ENCODE assay signal across 16 mouse cellular contexts in the genomic region with DNA sequence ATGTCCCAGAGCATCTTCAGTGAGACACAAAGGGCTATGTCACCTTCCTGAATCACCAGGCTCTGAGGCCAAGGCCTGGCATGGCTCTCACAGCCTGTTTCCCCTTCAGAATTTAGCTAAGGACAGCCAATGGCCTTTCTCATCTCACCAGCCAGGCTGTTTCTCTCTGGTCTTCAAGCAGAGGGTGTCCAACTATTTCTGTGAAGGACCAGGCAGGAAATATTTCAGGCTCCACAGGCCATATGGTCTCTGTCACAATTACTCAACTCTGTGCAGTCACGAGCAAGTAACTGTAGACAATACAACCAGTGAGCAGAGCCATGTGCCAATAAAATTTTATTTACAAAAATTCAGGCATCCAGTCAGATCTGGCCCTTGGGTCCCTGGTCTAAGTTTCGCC.
DNase-seq lines count a peak whose midpoint lies in the region; ATAC-seq lines count a peak whose summit lies in the region.
"Had no signal": no experiment of that assay in that cellular context is flagged by ENCODE, and none has a peak within 500 bp of the region (broad histone marks: within the 10 kb centered on the region; RNA-seq: fewer than 3 reads in every experiment).

No protein-coding gene starts in this region.

- no peaks in the 10 kb centered on the region for H3K9me3 ChIP-seq in lung, embryonic 16.5 days (ENCODE audit: control insufficient read depth, low read length)
- no peaks in the 10 kb centered on the region for H3K9me3 ChIP-seq in forebrain, embryonic 13.5 days (replicated peaks)
- H3K9me3 ChIP-seq: limb, embryonic 12.5 days; liver, embryonic 15.5 days; midbrain, embryonic 12.5 days had no signal

- H3K27me3 ChIP-seq in lung, embryonic 16.5 days (ENCODE audit: control insufficient read depth, insufficient read depth, low read depth, low read length) = no peaks in the 10 kb centered on the region
- H3K27me3 ChIP-seq in forebrain, embryonic 13.5 days = no peaks in the 10 kb centered on the region
- H3K27me3 ChIP-seq: limb, embryonic 12.5 days; liver, embryonic 15.5 days; midbrain, embryonic 12.5 days; Patski had no signal

- no peak overlapping the region for H3K9ac ChIP-seq in lung, embryonic 16.5 days (ENCODE audit: low read length)
- no peak overlapping the region for H3K9ac ChIP-seq in forebrain, embryonic 13.5 days
- H3K9ac ChIP-seq: limb, embryonic 12.5 days; liver, embryonic 15.5 days; midbrain, embryonic 12.5 days had no signal

- no peak overlapping the region for H3K27ac ChIP-seq in lung, embryonic 16.5 days (ENCODE audit: low read length)
- H3K27ac ChIP-seq in forebrain, embryonic 13.5 days = no peak overlapping the region
- H3K27ac ChIP-seq: limb, embryonic 12.5 days; liver, embryonic 15.5 days; midbrain, embryonic 12.5 days had no signal

- H3K4me2 ChIP-seq in lung, embryonic 16.5 days (ENCODE audit: low read depth, low read length) = no peak overlapping the region
- H3K4me2 ChIP-seq in forebrain, embryonic 13.5 days = no peak overlapping the region
- H3K4me2 ChIP-seq: limb, embryonic 12.5 days; liver, embryonic 15.5 days; midbrain, embryonic 12.5 days had no signal

- 43% methylated on average over 2 of the region's 2 CpGs for WGBS in lung, embryonic 16.5 days
- WGBS in forebrain, embryonic 13.5 days = 73% methylated on average over 2 of the region's 2 CpGs

- peak; percentile 49; the same call in 1 of the 2 replicates for ATAC-seq in cerebellum, adult (ENCODE audit: insufficient number of reproducible peaks, low FRiP score, low TSS enrichment)
- peak; percentile 85 for ATAC-seq in lung, embryonic 16.5 days (ENCODE audit: low read depth)
- no peak for ATAC-seq in forebrain, embryonic 13.5 days
- ATAC-seq: forebrain, embryonic 14.5 days; Patski had no signal

- no peaks in the 10 kb centered on the region for H3K36me3 ChIP-seq in lung, embryonic 16.5 days (ENCODE audit: control insufficient read depth, insufficient read depth, low read length)
- peaks cover 31% of the 10 kb centered on the region for H3K36me3 ChIP-seq in forebrain, embryonic 13.5 days (ENCODE audit: poor library complexity, severe bottlenecking)
- H3K36me3 ChIP-seq: liver, embryonic 15.5 days; midbrain, embryonic 12.5 days had no signal

- no peak for DNase-seq in cerebellum, postnatal 4 days (ENCODE audit: low spot score in 2 of 2)
- peak; percentile 61 for DNase-seq in brain, adult 2 months (ENCODE audit: low read depth, low spot score)
- DNase-seq in cerebellum, postnatal 25 days = peak; percentile 65 to 73
- DNase-seq in thymus, postnatal 25 days = no peak
- DNase-seq in gastrocnemius, adult 18-20 months (ENCODE audit: low spot score) = no peak
- DNase-seq: gastrocnemius, postnatal 10 days; kidney, adult 8-10 months; right cerebral cortex, postnatal 25 days had no signal

- H3K4me3 ChIP-seq in lung, embryonic 16.5 days (ENCODE audit: low read length) = no peak overlapping the region
- no peak overlapping the region for H3K4me3 ChIP-seq in forebrain, embryonic 13.5 days
- H3K4me3 ChIP-seq: limb, embryonic 12.5 days; liver, embryonic 15.5 days; midbrain, embryonic 12.5 days had no signal

- H3K4me1 ChIP-seq in lung, embryonic 16.5 days (replicated peaks; ENCODE audit: control insufficient read depth, insufficient read depth, low read length) = no peaks in the 10 kb centered on the region
- peaks cover 11% of the 10 kb centered on the region; the same call in 1 of the 2 replicates for H3K4me1 ChIP-seq in forebrain, embryonic 13.5 days
- H3K4me1 ChIP-seq: liver, embryonic 15.5 days; midbrain, embryonic 12.5 days had no signal

Comparison
In these comparisons a context has a peak if more than half of its experiments do, and no peak if none do; other contexts are left out.
1. DNase-seq: peak in brain, adult 2 months (single experiment) and cerebellum, postnatal 25 days (2 of 2); none in cerebellum, postnatal 4 days (0 of 2), thymus, postnatal 25 days (single experiment) and gastrocnemius, adult 18-20 months (single experiment).